Mouse (Mus musculus) urinary bladder, postnatal 25 days (tissue): ENCODE data around the gene S100a8.

Experiments
- DNase-seq: peaks from one replicate; pipeline ENCODE4 v3.0.0; 2022; ENCODE audit warnings: low spot score

The S100a8 gene

DNA sequence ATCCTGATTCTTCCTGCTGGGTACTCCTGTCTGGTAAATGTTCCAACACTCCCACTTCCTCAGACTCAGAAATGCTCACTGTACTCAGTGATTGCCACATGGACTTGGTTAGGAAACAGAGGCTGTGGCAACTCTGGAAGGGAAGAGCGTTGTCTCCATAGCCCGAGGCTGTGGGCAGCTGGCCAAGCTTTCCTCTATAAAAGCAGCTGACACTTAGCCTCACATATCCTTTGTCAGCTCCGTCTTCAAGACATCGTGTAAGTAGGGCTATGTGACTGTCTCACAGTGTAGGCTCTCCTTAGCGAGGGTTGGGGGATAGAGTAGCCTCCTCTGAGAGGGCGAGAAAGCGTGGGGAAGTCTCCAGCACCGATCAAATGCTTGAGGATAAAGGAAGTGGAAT is at the start of gene S100a8:
TSS of gene S100a8 (plus strand) at position 133 of the 400 bp plus-strand sequence.
- DNase-seq: no peak

DNA sequence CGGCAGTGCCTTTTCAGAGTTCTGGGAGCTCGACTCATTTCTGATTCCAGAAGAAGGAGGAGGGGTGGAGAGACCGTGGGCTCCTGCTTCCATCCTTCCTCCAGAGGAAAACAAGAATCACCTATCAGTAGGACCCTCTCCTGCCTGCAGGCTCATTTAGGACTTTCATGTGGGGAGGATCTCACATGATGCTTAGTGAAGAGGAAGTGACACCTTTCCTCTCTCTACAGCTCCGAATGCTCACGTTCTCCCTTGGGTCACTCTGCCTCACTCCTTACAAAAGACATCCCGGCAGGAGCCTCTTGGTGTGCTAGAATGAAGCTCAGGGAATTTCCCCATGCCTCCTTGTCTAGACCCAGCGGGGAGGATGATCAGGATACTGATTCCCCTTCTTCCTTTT is 47.2 kb upstream of the S100a8 start:
- DNase-seq: no peak

DNA sequence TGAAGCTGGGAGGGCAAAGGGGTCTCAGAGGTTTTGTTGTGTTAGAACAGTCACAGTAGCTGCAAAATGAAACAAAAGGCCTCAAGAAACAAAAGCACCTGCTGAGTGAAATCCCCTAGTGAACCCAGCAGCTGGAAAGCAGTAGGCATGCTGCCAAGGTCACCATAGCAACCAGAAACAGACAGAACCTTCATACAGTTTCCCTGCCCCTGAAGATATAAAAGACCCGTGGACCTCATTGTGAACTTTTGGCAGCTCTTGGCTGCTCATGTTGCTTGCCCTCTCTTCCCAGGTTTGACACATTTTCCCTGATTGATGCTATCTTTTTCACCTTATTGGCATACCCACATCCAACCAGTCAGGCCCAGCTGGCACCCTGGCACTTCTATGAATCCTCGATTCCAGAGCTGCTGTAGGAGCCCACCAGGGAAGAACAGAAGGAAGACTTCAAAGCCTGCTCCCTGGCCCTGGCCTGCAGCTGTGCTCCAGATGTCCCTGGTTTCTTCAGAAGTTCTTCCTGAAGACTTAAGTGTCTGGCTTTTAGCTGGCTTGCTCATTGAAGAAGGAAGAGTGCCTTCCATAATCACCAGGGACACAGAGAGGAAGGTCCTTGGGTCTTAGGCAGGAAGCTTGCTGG is 45.2 kb upstream of the S100a8 start:
- no peak for DNase-seq

DNA sequence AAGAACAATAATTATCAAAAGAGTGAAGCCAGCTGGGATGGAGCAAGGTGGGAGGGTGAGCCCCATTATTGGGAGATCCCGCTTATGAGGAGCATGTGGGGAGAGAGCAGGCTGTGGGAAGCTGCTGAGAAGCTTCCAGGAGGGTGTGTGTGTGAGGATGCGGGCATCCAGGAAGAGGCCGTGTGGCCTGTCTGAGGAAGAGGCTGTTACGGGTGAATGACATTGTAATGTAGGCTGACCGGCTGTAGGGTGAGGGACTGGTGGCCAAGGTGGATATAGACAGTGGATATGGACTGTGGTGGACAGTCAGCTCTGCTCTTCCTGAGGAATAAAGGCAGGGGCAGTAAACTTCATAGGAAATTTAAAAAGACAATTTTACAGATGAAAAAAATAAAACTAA is 43.3 kb upstream of the S100a8 start:
- DNase-seq: no peak

DNA sequence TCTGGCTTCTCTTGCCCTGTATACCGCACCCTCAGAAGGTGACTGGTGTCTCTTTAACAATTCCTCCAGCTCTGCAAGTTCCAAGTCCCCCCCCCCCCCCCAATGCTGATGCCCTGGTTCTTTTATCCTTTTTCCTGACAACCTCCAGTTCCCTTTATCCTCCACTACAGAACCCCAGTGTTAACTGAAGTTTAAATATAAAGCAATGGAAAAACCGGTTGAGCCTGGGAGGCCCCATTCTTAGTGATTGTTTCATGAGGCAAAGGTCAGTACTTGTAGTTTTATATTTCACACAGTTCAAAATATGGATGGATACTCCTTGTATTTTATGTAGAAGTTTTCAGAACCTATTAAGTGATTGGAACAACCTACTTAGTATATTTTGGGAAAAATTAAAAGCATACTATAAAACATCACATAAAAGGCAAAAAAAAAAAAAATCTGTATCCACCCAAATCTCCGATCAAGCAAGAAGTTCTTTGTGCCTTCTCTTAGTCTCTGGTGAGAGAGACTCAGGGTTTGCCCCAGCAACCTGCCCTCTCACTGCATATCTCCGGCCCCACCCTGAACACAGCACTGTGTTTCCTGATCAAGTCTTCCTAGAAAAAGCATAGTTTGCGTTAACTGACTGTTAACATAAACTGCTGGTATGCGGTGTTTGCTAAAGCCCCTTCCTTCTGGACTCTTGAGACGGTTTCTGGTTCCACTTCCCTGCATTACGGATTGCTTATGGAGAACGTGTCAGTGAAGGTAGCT is 42.3 kb upstream of the S100a8 start:
- DNase-seq: no peak

DNA sequence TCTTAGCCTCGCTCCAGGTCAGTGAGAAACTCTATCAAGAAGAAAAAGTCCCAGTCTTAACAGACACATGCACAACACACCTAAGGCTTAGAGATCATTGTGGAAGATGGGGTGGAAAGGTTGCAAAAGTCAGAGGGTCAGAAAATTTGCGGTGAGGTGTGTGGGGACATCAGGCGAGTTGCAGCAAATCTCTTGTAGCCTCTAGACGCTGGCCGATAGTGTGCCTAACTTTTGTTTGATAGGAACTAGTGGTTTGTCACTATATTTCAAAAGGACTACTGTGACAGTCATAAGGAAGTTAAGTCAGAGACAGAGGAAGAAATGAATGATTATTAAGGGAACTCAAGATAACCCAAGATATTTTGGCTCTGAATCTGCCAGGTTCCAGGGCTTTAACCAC is 41.4 kb upstream of the S100a8 start:
- no peak for DNase-seq

DNA sequence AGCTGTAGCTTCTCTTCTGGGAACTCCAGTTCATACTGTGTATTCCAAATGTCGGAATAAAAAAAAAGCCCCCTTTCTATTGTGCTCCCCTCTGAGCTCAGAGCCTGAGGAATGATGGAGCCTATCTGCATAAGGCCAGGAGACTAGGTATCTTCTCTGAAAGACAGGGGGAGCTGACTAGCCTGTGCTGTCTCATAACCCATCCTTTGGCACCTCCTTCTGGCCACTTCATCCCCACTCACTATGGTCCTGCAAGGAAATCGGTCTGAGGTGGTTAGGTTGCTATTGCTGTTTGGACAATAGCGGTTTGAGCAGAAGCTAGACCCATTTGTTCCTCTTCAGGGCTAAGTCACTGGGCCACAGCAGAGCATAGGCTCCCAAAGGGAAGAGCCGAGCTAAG is 41.0 kb upstream of the S100a8 start:
- no peak for DNase-seq

DNA sequence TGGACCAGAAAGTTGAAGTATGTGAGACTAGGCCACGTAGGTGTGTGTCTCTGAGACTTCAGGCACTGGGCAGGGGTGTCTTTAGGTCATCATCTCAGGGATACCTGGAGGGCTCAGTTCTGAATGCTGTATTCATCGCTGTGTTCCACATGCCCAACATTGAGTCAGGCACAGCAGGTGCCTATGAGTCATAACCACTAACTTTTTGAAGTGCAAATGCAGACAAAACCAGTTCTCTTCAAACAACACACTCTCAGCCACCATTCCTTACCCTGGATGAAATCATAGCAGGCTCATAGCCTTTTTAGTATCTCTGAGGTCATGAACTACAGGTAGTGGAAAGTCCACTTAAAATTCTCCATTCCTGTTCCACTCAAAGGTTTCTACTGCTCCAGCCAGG is 39.5 kb upstream of the S100a8 start:
- DNase-seq: no peak

DNA sequence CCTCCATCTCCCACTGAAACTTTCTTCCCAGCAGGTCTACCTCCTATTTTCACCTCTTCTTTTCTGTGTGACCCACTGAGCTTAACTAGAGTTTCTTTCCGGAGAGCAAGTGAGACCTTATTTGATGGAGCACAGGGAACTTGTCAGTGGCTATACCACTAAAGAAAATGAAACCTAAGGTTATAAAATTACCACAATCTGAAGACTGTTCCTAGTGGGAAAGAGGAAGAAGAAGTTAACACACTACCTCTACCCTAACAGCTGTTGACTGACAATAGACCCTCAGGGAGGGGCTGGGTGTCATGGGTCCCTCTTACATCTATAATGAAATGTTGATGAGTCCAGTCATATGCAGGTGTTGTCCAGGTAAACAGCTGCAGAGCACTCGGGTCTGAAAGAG is 36.8 kb upstream of the S100a8 start:
- no peak for DNase-seq

DNA sequence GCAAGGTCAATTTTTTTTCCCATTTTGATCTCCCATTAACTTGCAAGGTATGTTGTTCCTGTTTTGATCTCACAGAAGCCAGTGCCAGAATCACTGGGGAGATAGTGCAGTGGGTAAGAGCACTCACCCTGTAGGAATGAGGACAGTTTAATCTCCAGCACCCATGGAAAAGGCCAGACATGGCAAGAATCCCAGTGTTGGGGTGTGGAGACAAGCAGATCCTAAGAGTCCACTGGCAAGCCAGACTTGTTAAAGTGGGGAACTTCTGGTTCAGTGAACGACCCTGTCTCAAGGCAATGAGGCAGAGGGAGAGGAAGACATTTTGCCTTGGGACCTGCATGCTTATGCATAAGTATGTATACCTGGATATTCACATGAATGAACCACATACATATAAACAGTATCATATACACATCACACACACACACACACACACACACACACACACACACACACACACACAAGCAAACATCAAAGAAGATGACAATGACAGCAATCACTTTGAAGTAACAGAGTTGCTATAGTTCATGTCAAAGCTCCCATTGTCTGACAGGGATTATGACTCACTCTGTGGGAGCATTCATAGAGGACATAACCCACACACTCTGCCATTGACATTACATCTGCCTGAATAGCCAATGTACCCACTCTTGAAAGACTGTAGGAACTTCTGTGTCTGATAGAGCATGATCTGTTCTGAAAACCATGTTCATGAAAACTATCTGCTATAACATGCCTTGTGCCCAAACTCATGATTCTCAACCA is 30.1 kb upstream of the S100a8 start:
- no peak for DNase-seq

DNA sequence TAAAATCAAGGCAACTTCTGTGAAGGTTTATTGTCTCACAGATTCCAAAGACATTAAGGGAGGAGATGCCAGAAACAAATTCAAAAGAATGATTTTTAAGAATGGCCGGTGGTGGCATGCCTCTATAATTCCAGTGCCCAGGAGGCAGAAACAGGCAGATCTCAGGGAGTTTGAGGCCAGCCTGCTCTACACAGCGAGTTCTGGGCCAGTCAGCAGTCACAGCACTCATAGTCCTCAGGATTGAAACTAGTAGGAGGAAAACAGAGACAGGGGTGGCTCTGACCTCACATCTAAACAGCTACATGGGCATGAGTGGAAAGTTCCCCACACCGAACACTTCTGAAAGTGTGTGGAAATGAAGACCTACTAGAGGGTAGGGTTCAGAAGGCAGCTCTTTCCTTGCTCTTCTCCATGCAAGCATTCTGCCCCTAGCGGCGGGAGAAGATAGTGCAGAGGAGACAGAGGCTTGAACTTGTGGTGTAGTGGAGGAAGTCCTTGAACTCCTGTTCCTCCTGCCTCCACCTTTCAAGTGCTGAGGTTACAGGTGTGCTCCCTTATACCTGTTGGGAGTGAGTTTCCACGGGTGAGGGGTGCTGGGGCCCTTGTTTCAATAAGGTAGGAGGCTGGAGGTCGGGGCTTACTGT is 29.1 kb upstream of the S100a8 start:
- no peak for DNase-seq

DNA sequence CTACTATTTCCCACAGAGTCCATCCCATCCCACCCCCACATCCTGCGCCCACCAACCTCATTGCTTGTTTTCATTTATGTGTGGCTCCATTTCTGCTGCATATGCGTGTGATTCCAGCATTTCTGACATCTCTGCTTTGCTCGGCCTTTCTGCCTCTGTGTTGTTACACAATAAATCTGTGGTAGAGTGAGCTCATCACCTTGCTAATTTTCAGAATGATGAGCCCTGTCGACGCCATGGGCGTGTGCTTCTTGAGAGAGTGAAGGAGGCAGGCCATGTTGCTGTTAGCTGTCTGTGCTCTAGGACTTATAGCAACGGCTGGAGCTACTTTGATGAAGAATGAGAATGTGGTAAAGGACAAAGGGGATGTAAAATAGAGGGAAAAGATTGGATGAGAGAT is 27.8 kb upstream of the S100a8 start:
- no peak for DNase-seq

DNA sequence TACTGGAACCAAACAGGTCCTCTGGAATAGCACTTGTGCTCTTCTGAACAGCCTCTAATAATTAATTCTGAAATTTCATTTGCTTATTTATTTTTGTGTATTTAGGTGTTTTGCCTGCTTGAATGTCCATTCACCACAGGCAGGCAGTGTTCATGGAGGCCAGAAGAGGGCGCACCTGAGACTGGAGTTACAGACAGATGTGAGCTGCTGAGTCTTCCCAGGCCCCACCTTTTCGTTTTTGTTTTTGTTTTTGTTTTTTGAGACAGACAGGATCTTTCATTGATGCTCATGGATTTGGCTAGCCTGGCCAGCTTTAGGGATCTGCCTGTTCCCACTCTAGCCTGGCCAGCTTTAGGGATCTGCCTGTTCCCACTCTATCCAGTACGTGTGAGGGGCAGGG is 24.6 kb upstream of the S100a8 start:
- DNase-seq: peak; percentile 41

DNA sequence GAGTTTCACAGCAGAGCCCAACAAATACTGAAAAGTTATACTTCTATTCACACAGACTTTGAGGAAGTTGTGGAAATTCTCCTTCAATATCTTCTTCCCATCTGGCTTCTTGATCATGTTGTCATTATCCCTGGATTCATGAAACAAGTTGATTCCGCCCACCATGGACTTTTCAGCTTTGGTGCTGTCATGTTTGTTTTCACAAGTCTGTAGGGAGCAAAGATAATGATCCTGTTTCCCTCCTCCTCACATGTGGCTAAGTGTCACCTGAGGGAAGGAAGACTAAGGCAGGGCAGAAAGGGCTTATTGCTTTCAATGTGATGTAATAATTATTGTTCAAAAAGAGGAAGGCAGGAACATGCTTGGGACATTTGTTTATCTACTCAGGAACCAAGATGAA is 21.5 kb upstream of the S100a8 start:
- DNase-seq: no peak

DNA sequence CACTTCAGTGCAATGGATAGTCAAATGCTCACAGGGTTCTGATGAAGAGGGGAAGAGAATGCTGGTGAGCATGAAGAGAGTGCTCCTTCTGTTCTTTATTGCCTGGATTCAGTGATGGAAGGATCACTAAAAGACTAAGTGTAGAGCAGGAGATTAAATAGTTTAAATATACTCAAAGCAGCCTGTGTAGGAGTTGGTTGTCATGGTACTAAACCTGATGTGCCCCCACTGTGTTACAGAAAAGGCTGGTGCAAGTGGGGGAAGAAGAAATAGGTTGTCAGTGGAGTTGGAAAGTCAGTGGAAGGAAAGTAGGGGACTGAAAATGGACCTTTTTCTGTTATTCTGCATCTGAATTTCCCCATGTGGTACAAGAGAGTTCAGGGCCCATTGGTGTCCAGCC is 19.8 kb upstream of the S100a8 start:
- DNase-seq: no peak

DNA sequence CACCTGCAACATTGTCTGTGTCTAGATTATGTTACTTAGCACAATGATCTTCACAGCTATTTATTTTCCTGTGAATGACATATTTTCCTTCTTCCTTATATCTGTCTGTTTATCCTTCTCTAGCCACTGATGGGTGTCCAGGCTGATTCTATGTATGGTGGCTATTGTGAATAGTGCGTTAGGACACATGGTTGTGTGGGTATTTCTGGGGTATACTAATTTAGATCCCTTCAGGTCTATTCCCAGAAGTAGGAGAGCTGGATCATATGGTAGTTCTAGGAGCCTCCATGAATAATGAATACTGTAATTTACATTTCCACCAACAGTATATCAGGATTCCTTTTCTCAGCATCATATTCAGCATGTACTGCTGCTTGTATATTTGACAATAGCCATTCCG is 18.9 kb upstream of the S100a8 start:
- no peak for DNase-seq

DNA sequence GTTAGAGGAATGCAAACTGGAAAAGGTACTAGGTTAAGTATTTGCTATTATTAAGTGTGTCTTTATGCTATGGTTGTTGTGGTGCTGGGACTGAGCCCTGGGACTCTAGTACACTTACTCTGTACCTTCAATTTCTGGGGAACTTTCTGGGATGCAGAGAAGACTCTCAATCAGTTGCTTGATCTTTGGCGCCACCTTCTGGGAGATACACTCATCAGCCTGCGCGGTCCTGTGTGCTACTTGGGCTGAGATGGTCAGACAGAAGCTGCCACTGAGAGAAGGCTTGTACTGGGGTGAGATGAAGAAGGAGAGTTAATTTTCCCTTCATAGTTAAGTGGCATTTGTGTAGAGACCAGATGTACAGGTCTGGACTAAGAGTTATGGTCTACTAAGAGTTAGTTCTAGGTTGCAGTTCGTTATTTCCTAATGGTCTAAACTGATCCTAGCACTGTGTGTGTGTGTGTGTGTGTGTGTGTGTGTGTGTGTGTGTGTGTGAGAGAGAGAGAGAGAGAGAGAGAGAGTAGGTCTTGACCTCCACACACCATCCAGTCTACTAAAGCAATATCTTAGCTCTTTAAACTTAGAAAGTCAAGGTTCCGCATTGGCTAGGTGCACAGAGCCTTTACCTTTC is 15.8 kb upstream of the S100a8 start:
- DNase-seq: peak; percentile 71

DNA sequence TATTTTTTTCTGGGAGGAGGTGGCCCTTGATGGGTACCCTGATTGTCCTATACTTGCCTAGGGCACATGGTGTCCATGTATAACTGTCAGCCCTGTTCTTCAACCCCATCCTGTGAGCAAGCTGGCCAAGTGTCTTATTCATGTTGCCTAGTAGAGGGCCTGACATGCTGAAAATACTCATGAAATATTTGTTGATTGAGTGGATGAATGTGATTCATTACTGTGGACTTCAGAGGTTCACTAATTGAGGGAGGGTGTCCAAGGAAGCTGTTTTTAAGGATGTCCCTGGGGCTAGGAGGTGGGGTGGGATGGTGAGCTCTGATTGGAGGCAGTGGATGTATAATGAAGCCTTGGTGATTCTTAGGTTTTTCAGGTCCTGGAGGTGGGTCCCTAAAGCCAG is 15.1 kb upstream of the S100a8 start, which contains the start of gene S100a7a:
TSS of gene S100a7a (plus strand) at position 301 of the 400 bp plus-strand sequence.
- DNase-seq: no peak

DNA sequence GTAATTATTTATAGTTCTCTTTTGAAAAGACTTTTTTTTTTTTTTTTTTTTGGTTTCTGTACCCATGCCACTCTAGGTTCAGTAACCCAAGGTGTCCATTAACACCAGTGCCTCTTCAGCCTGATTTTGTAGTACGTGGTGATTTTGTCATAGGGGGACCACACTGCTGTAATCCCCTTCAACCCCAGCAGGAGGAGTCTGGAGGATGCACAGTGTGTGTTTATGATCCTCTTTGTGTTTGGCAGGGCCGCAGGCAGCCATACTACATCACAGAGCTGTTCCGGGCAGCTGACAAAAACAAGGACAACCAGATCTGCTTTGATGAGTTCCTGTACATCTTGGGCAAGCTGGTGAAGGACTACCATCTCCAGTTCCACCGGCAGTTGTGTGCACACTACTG is 11.4 kb upstream of the S100a8 start:
- DNase-seq: no peak

DNA sequence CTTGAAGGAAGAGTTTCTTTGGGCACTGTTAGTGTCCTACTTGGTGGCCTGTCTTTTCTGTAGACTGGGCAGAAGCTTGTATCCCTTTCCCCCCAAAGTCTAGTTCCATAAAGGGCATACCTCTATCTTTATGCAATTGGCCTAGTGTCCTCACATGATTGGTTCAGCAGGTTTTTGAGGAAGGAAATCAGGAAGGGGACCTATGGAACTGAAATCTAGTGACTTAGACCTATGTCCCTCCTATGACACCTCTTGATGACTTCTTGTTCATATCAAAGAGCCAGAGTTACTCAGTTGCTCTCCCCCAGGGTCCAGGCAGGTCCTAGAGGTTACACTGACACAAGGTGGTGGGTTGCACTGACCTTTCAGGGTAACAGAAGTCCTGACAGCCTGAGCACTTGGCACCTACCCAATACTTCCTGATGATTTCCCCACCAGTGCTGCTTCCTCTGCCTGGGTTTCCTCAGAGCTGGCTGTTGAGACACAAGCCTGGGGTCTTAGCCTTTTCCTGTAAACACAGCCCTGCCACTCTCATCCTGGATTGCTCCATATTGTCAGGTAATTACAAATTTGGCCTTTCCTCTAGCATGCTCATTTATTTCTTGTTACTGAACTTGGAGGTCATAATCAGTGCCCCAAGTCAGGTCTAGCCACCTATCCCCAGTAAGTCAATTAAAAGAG is 9.3 kb upstream of the S100a8 start:
- no peak for DNase-seq

DNA sequence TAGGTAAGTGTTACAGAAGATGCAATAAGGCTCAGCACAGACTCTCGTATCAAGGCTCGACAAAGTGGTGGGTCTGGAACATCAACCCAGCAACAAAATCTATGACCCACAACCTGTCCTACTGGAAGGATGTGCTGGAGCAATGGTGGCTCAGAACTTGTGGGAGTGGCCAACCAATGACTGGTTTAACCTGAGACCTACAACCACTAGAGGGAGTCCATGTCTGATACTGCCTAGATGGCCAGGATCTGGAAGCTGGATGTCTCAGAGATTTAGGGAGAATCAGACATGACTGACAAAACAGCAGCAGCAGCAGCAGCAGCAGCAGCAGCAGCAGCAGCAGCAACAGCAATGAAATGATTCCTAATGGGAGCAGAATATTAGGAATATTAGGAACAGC is 4.6 kb upstream of the S100a8 start:
- no peak for DNase-seq

DNA sequence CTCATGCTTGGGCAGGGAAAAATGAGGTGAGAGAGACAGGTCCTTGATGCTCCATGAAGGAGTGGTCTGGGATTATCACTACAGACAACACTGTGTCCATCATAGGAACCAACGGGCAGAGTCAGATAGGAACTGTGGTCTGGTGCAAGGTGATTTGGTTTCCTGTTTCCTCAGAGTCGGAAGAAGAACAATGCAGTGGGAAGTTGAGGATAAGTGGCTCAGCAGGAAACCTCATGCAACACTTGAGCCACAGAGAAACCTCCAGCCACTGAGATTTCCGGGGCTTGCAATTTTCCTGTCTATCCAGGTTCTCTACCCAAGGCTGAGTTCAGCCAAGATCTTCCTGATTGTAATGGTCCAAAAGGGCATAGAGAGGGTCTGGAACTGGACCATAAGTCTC is 9.9 kb downstream of the S100a8 start:
- no peak for DNase-seq
